Mouse (Mus musculus): ENCODE measurements around the gene Actr6.
"Not testable (repeated sequence)": the region's sequence is repeated elsewhere in the genome, so short reads cannot be mapped to it uniquely, and the experiment has no call there.

Gene Actr6

GRCm38 (mm10) chr10:89737092-89737491, 5.0 kb upstream of the Actr6 start:
- DNase-seq: no peak

- DNase-seq: no peak
Observed at GRCm38 (mm10) chr10:89731341-89731740, 754 bp downstream of the Actr6 start.

GRCm38 (mm10) chr10:89730386-89730785, 1.7 kb downstream of the Actr6 start:
- DNase-seq: no peak

GRCm38 (mm10) chr10:89722247-89723195, 9.6 kb downstream of the Actr6 start:
- no peak for DNase-seq

- no peak for DNase-seq
Observed at GRCm38 (mm10) chr10:89720796-89721195, 11.3 kb downstream of the Actr6 start.

GRCm38 (mm10) chr10:89720252-89720651, 11.8 kb downstream of the Actr6 start:
- DNase-seq: no peak

GRCm38 (mm10) chr10:89714910-89715309, 17.2 kb downstream of the Actr6 start:
- DNase-seq: no peak

- DNase-seq: no peak
Observed at GRCm38 (mm10) chr10:89708720-89709119, 23.4 kb downstream of the Actr6 start.

GRCm38 (mm10) chr10:89707397-89707796, 24.7 kb downstream of the Actr6 start:
- DNase-seq: no peak

- DNase-seq: no peak
Observed at GRCm38 (mm10) chr10:89703042-89703441, 29.1 kb downstream of the Actr6 start.

GRCm38 (mm10) chr10:89697956-89698355, 34.1 kb downstream of the Actr6 start:
- DNase-seq: no peak

- DNase-seq: not testable (repeated sequence)
Observed at GRCm38 (mm10) chr10:89696270-89696669, 35.8 kb downstream of the Actr6 start.

- no peak for DNase-seq
Observed at GRCm38 (mm10) chr10:89695194-89695911, 36.7 kb downstream of the Actr6 start.

GRCm38 (mm10) chr10:89690021-89690420, 42.1 kb downstream of the Actr6 start:
- DNase-seq: no peak

- DNase-seq: no peak
Observed at GRCm38 (mm10) chr10:89687455-89687854, 44.6 kb downstream of the Actr6 start.

GRCm38 (mm10) chr10:89686139-89686808, 45.8 kb downstream of the Actr6 start, which contains the start of gene Scyl2:
Gene Scyl2, minus strand, starts transcription at chr10:89686285.
- DNase-seq: peak; percentile 95

GRCm38 (mm10) chr10:89685391-89686138, 46.5 kb downstream of the Actr6 start:
- no peak for DNase-seq

GRCm38 (mm10) chr10:89682961-89683360, 49.1 kb downstream of the Actr6 start:
- DNase-seq: no peak

GRCm38 (mm10) chr10:89682157-89682556, 49.9 kb downstream of the Actr6 start:
- DNase-seq: no peak

GRCm38 (mm10) chr10:89681706-89682105, 50.4 kb downstream of the Actr6 start:
- no peak for DNase-seq

- no peak for DNase-seq
Observed at GRCm38 (mm10) chr10:89680517-89680916, 51.6 kb downstream of the Actr6 start.

- DNase-seq: no peak
Observed at GRCm38 (mm10) chr10:89679448-89679847, 52.6 kb downstream of the Actr6 start.

Measured in right cerebral cortex, postnatal 25 days (tissue).